Mouse (Mus musculus) intestine, embryonic 16.5 days (tissue): ENCODE results near the gene Got1. TPM values are rescaled to one million over a fixed set of nuclear protein-coding genes. Genes with fewer than 3 reads are reported as not detected.

Experiments used
- ATAC-seq: fragments of 200-750 bp; cut with Nextera tagmentation; 2 replicates; pipeline ENCODE4 v1.8.0; 2017; ENCODE audit warnings: moderate TSS enrichment, moderate library complexity
- H3K27ac ChIP-seq: fragments of 300-500 bp; sonication (generic); 2 replicates; pipeline ENCODE4 v1.5.1; 2014; ENCODE audit warnings: mild to moderate bottlenecking, low read length
- H3K27me3 ChIP-seq: fragments of 300-500 bp; sonication (generic); replicated peaks from 2 replicates; pipeline ENCODE4 v1.6.1; 2014; ENCODE audit warnings: low read length, control low read depth, mixed read lengths; ENCODE audit not compliant: control insufficient read depth, insufficient read depth
- H3K36me3 ChIP-seq: fragments of 300-500 bp; sonication (generic); 2 replicates; pipeline ENCODE4 v1.6.1; 2014; ENCODE audit warnings: low read length, control low read depth; ENCODE audit not compliant: control insufficient read depth, insufficient read depth
- H3K4me1 ChIP-seq: fragments of 300-500 bp; sonication (generic); 2 replicates; pipeline ENCODE4 v1.6.1; 2014; ENCODE audit warnings: low read length, control low read depth, mixed read lengths; ENCODE audit not compliant: control insufficient read depth, insufficient read depth
- H3K4me2 ChIP-seq: fragments of 300-500 bp; sonication (generic); 2 replicates; pipeline ENCODE4 v1.6.1; 2014; ENCODE audit warnings: low read depth, low read length, control low read depth
- H3K4me3 ChIP-seq: fragments of 300-500 bp; sonication (generic); 2 replicates; pipeline ENCODE4 v1.5.1; 2014; ENCODE audit warnings: mild to moderate bottlenecking, low read length
- H3K9ac ChIP-seq: fragments of 300-500 bp; sonication (generic); 2 replicates; pipeline ENCODE4 v1.6.1; 2014; ENCODE audit warnings: low read depth, low read length
- H3K9me3 ChIP-seq: fragments of 300-500 bp; sonication (generic); 2 replicates; pipeline ENCODE4 v1.6.1; 2016; ENCODE audit warnings: low read length, control low read depth; ENCODE audit not compliant: control insufficient read depth
- WGBS: fragments of 180-500 bp; shearing (Covaris S2); extraction: QIAGEN DNeasy Blood & Tissue Kit; methylation state at CpG from one replicate; pipeline ENCODE4 v1.1.7; 2014; 5-methylcytosine and 5-hydroxymethylcytosine counted together
- polyA plus RNA-seq: library from polyadenylated mRNA; unstranded; fragments of >200 nt; fragmentation: Nextera tagmentation; extraction: Ambion mirVana; gene quantifications from 2 replicates; pipeline ENCODE4 v1.2.1, GENCODE M21; 2015

Got1 gene
- polyA plus RNA-seq, 1 experiment from 2014 or later = 73.4 TPM

GRCm38 (mm10) chr19:43525566-43525965 lies 1.2 kb upstream of the Got1 start:
- Histone ChIP-seq H3K27ac (no peak overlapping the region), H3K27me3 (no peaks in the 10 kb centered on the region; the same call in 1 of the 2 replicates), H3K9me3 (no peaks in the 10 kb centered on the region), H3K4me2 (0 out of 2 replicates have a peak overlapping the region, but pooled peaks have one; percentile 91), H3K4me1 (peaks cover 9% of the 10 kb centered on the region), H3K36me3 (no peaks in the 10 kb centered on the region), H3K4me3 (peak overlapping the region; percentile 71; the same call in 1 of the 2 replicates), H3K9ac (no peak overlapping the region)
- 81% methylated on average over 7 of the region's 7 CpGs for WGBS
- ATAC-seq = no peak

GRCm38 (mm10) chr19:43525104-43525482 lies 688 bp upstream of the Got1 start:
- Histone ChIP-seq H3K27ac (peak overlapping the region; percentile 65), H3K27me3 (no peaks in the 10 kb centered on the region; the same call in 1 of the 2 replicates), H3K4me1 (peaks cover 11% of the 10 kb centered on the region), H3K9me3 (no peaks in the 10 kb centered on the region), H3K4me3 (peak overlapping the region; percentile 71), H3K9ac (peak overlapping the region; percentile 81), H3K36me3 (no peaks in the 10 kb centered on the region), H3K4me2 (peak overlapping the region; percentile 91)
- 9% methylated on average over 10 of the region's 10 CpGs for WGBS
- peak; percentile 12 for ATAC-seq

- H3K4me1 ChIP-seq = peaks cover 11% of the 10 kb centered on the region
- no peaks in the 10 kb centered on the region for H3K9me3 ChIP-seq
- 0 out of 2 replicates have a peak overlapping the region, but pooled peaks have one; percentile 1 for H3K27ac ChIP-seq
- no peak for ATAC-seq
- H3K36me3 ChIP-seq = no peaks in the 10 kb centered on the region
- no peaks in the 10 kb centered on the region; the same call in 1 of the 2 replicates for H3K27me3 ChIP-seq
- H3K9ac ChIP-seq = peak overlapping the region; percentile 73
- 4% methylated on average over 12 of the region's 12 CpGs for WGBS
- peak overlapping the region; percentile 67 for H3K4me2 ChIP-seq
- H3K4me3 ChIP-seq = peak overlapping the region; percentile 71
Measured at GRCm38 (mm10) chr19:43523551-43523950, 854 bp downstream of the Got1 start.

GRCm38 (mm10) chr19:43521996-43522395 lies 2.4 kb downstream of the Got1 start:
- H3K9me3 ChIP-seq = no peaks in the 10 kb centered on the region
- H3K4me2 ChIP-seq = no peak overlapping the region
- H3K27ac ChIP-seq = no peak overlapping the region
- H3K36me3 ChIP-seq = no peaks in the 10 kb centered on the region
- H3K4me3 ChIP-seq = no peak overlapping the region
- H3K4me1 ChIP-seq = peaks cover 15% of the 10 kb centered on the region
- 84% methylated on average over 9 of the region's 9 CpGs for WGBS
- no peaks in the 10 kb centered on the region; the same call in 1 of the 2 replicates for H3K27me3 ChIP-seq
- no peak overlapping the region for H3K9ac ChIP-seq
- ATAC-seq = no peak

GRCm38 (mm10) chr19:43521362-43521761 lies 3.0 kb downstream of the Got1 start:
- 47% methylated on average over 8 of the region's 8 CpGs for WGBS
- H3K27me3 ChIP-seq = no peaks in the 10 kb centered on the region; the same call in 1 of the 2 replicates
- H3K27ac ChIP-seq = no peak overlapping the region
- 0 out of 2 replicates have a peak overlapping the region, but pooled peaks have one; percentile 4 for H3K4me3 ChIP-seq
- no peaks in the 10 kb centered on the region for H3K36me3 ChIP-seq
- no peaks in the 10 kb centered on the region for H3K9me3 ChIP-seq
- no peak for ATAC-seq
- no peak overlapping the region for H3K9ac ChIP-seq
- 0 out of 2 replicates have a peak overlapping the region, but pooled peaks have one; percentile 23 for H3K4me2 ChIP-seq
- H3K4me1 ChIP-seq = peaks cover 21% of the 10 kb centered on the region

- Histone ChIP-seq H3K4me2 (peak overlapping the region; percentile 34), H3K9ac (no peak overlapping the region), H3K9me3 (no peaks in the 10 kb centered on the region), H3K36me3 (0 out of 2 replicates have a peak, but pooled peaks cover 3% of the 10 kb centered on the region), H3K4me3 (no peak overlapping the region), H3K27ac (peak overlapping the region; percentile 35; the same call in 1 of the 2 replicates), H3K27me3 (no peaks in the 10 kb centered on the region), H3K4me1 (peaks cover 26% of the 10 kb centered on the region)
- no peak for ATAC-seq
- WGBS = 53% methylated on average over 9 of the region's 10 CpGs
Measured at GRCm38 (mm10) chr19:43520402-43520801, 4.0 kb downstream of the Got1 start.

GRCm38 (mm10) chr19:43519226-43519625 lies 5.2 kb downstream of the Got1 start:
- no peak overlapping the region for H3K4me3 ChIP-seq
- peaks cover 22% of the 10 kb centered on the region for H3K4me1 ChIP-seq
- H3K36me3 ChIP-seq = peaks cover 7% of the 10 kb centered on the region
- no peak overlapping the region for H3K4me2 ChIP-seq
- no peak for ATAC-seq
- H3K9ac ChIP-seq = no peak overlapping the region
- 91% methylated on average over 10 of the region's 10 CpGs for WGBS
- no peak overlapping the region for H3K27ac ChIP-seq
- H3K9me3 ChIP-seq = no peaks in the 10 kb centered on the region
- H3K27me3 ChIP-seq = no peaks in the 10 kb centered on the region

- Histone ChIP-seq H3K36me3 (peaks cover 7% of the 10 kb centered on the region), H3K27me3 (no peaks in the 10 kb centered on the region), H3K9ac (no peak overlapping the region), H3K4me3 (no peak overlapping the region), H3K4me2 (no peak overlapping the region), H3K9me3 (no peaks in the 10 kb centered on the region), H3K27ac (no peak overlapping the region), H3K4me1 (peaks cover 19% of the 10 kb centered on the region)
- ATAC-seq = no peak
- WGBS = 71% methylated on average over 7 of the region's 7 CpGs
Measured at GRCm38 (mm10) chr19:43518261-43518660, 6.1 kb downstream of the Got1 start.

GRCm38 (mm10) chr19:43517808-43518207 lies 6.6 kb downstream of the Got1 start:
- H3K27me3 ChIP-seq = no peaks in the 10 kb centered on the region
- no peaks in the 10 kb centered on the region for H3K9me3 ChIP-seq
- H3K9ac ChIP-seq = no peak overlapping the region
- 58% methylated on average over 7 of the region's 7 CpGs for WGBS
- peaks cover 7% of the 10 kb centered on the region for H3K36me3 ChIP-seq
- no peak overlapping the region for H3K4me3 ChIP-seq
- ATAC-seq = no peak
- H3K4me1 ChIP-seq = peaks cover 19% of the 10 kb centered on the region
- no peak overlapping the region for H3K4me2 ChIP-seq
- no peak overlapping the region for H3K27ac ChIP-seq

GRCm38 (mm10) chr19:43517320-43517719 lies 7.1 kb downstream of the Got1 start:
- peaks cover 19% of the 10 kb centered on the region for H3K4me1 ChIP-seq
- ATAC-seq = no peak
- H3K4me2 ChIP-seq = no peak overlapping the region
- peaks cover 7% of the 10 kb centered on the region for H3K36me3 ChIP-seq
- no peaks in the 10 kb centered on the region for H3K27me3 ChIP-seq
- no peak overlapping the region for H3K9ac ChIP-seq
- no peak overlapping the region for H3K27ac ChIP-seq
- H3K9me3 ChIP-seq = no peaks in the 10 kb centered on the region
- no peak overlapping the region for H3K4me3 ChIP-seq
- WGBS = 72% methylated on average over 6 of the region's 6 CpGs
